ENCODE assay signal across 17 mouse cellular contexts in genomic region chr13:119641145-119641544, GRCm38 (mm10). TPM values are rescaled to one million over a fixed set of nuclear protein-coding genes. Genes with fewer than 3 reads are reported as not detected.
"Had no signal": no experiment of that assay in that cellular context is flagged by ENCODE, and none has a peak within 500 bp of the region (broad histone marks: within the 10 kb centered on the region; RNA-seq: fewer than 3 reads in every experiment).

No protein-coding gene starts in this region.

- H3K4me2 ChIP-seq: limb, embryonic 13.5 days; liver, embryonic 12.5 days; liver, embryonic 15.5 days; lung, embryonic 15.5 days; midbrain, embryonic 11.5 days had no signal

- H3K9ac ChIP-seq: limb, embryonic 13.5 days; liver, embryonic 12.5 days; liver, embryonic 15.5 days; lung, embryonic 15.5 days had no signal

- H3K27ac ChIP-seq: kidney, postnatal 0 days; layer of hippocampus, adult 2 months; limb, embryonic 10.5 days; limb, embryonic 13.5 days; liver, embryonic 12.5 days; liver, embryonic 15.5 days; lung, embryonic 15.5 days had no signal

- H3K4me3 ChIP-seq: layer of hippocampus, adult 2 months; limb, embryonic 10.5 days; limb, embryonic 13.5 days; liver, embryonic 12.5 days; liver, embryonic 15.5 days; lung, embryonic 15.5 days; myocyte had no signal

- H3K36me3 ChIP-seq: limb, embryonic 10.5 days; limb, embryonic 13.5 days; liver, embryonic 12.5 days; liver, embryonic 15.5 days; lung, embryonic 15.5 days had no signal

- DNase-seq: layer of hippocampus, adult 9-11 months; liver; thymus, adult 18-20 months; thymus, postnatal 36 days had no signal

- ATAC-seq: liver, embryonic 12.5 days had no signal

- H3K4me1 ChIP-seq: limb, embryonic 10.5 days; limb, embryonic 13.5 days; liver, embryonic 12.5 days; liver, embryonic 15.5 days; lung, embryonic 15.5 days had no signal

- H3K27me3 ChIP-seq: limb, embryonic 13.5 days; liver, embryonic 12.5 days; liver, embryonic 15.5 days; lung, embryonic 15.5 days had no signal

- H3K9me3 ChIP-seq: limb, embryonic 10.5 days; limb, embryonic 13.5 days; liver, embryonic 12.5 days; liver, embryonic 15.5 days; lung, embryonic 15.5 days had no signal

RNA-seq across cellular contexts. Expression of gene Ccl28, which starts 17.5 kb away (rescaled TPM):
- total RNA-seq: monocyte, adult 5-6 weeks had no signal
- polyA plus RNA-seq: kidney, embryonic 14.5 days; liver, embryonic 12.5 days; liver, embryonic 15.5 days; lung, embryonic 15.5 days; myocyte; neural tube, embryonic 11.5 days; spleen, adult 2 months had no signal
